Mouse (Mus musculus) liver, adult (tissue): ENCODE data around the gene Fam53b.
A peak's percentile ranks its signal among the peaks of the same experiment; 100 is the strongest.

Source experiments
- GATA4 ChIP-seq: IDR thresholded peaks from 2 replicates; pipeline ENCODE4 v1.6.1; 2014; ENCODE audit warnings: mild to moderate bottlenecking, low read length; ENCODE audit not compliant: insufficient replicate concordance

Gene Fam53b

DNA sequence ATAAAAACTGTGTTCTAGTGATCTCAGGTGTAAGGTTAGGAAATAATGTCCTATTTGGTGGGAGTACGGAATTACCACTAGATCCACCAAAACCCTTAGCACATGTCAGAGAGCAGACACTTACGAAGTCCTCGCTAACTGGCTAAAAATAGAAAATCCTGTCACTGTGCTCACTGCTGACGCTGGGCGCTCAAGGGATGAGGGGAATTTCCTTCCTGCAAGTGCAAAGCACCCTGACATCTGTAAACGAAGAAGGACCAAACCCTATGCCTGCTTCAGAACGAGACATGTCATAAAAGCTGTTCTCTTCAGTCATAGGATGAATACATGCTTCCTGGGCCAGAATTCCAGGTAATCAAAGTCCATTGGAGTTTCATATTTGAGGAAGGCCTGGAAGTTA, 27.7 kb downstream of the Fam53b start:
- TF ChIP-seq GATA4, result no peak

DNA sequence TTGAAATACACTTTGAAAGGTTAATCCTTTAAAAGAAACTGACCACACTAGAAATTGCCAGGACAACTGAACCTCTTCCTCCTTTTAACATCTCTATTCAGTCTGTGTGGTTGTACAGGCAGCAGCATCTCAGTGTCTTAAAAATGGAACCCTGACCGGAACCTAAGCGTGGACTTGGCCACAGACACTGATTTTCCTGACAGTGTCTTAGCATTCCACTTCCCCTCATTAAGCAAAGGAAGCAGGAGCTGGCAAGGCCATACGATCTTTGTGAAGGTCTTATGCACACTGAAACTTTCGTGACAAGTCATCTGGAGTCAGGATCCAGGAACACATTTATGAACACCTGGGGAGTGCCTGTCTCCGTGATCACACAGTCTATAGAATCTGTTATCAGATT, 29.6 kb downstream of the Fam53b start:
- no peak for TF ChIP-seq GATA4

DNA sequence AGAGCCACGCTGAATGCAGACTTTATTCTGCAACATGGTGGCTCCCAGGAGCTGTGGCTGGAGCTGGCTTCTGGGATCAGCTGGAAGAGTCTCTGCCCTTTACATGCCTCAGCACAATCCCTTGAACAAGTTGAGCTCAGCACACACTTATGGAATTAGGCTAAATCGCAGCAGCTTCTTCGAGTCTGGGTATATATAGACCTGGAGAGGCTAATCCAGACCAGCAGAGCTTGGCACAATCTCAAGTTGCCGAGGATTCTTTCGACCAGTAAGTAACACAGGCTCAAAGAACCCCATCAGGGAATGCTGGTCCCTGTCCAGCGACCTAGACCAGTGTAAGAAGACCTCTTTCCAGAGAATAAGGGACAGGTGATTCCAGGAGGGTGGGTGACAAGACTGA, 31.8 kb downstream of the Fam53b start:
- TF ChIP-seq GATA4, result no peak

DNA sequence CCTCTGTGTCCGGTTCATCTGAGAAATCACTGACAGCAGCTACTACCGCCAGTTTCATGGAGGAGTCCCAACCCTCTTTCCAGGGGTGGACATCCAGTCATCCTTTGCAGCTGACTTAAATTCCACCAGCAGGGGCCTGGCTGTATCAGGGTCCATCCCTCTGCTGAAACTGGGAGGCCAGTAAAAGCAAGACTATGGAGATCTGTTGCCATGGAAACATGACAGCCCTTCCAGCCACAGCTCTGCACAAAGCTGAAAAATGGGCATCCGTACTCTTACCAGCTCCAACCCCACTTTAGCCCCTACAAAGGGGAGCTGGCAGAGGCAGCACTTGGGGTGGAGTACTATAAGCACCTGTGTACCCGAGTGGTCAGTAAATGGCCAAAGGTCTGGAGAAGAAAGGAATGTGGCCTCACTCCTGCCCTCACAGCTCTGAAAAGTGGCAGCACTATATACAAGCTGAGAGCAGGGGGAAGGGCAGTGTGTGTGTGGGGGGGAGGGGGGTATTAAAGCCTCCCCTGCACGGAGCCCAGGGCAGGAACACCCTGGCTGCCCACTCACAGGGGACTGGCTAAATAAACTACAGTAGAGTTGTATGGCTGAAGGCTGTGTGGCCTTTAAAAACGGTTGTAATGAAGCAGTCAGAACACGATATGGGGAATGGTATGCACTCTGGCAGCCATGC, 32.4 kb downstream of the Fam53b start:
- TF ChIP-seq GATA4, result no peak

DNA sequence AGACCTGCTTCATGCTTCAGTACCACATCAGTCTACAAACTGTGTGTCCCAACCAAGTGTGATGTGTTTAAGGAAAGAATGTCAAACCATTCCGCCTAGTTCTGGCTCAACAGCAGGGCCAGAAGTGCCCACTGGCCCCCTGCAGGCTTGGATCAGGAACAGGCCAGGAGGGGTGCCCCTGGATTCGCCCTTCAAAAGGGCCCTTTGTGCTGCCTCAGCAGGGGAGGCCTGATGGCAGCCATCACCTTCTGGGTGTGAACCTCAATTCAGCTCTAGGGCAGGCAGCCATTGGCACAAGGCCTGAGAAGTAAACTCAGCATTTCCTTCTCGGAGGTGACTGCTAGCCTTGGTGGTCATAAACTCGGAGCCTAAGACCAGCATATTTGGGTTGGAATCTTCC, 33.1 kb downstream of the Fam53b start:
- no peak for TF ChIP-seq GATA4

DNA sequence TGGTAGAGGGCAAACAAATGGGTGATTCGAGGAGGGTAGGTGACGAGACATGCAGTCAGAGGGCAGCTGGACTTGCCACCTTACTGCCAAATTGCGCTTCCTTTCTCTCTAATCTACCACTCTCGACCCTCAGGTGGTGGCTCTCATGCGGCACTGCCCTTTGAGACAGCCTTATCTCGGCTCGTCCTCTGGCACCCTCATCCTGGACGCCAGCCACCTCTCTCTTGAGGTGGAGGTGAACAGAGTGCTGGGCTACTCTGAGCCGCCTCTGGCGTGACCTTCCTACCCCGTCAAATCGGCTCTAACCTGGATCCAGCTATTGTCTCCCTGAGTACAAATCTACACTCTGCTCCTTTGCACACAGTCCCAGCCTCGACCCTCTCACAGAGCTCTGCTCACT, 35.1 kb downstream of the Fam53b start:
- peak; percentile 81; the same call in 1 of the 2 replicates for TF ChIP-seq GATA4

DNA sequence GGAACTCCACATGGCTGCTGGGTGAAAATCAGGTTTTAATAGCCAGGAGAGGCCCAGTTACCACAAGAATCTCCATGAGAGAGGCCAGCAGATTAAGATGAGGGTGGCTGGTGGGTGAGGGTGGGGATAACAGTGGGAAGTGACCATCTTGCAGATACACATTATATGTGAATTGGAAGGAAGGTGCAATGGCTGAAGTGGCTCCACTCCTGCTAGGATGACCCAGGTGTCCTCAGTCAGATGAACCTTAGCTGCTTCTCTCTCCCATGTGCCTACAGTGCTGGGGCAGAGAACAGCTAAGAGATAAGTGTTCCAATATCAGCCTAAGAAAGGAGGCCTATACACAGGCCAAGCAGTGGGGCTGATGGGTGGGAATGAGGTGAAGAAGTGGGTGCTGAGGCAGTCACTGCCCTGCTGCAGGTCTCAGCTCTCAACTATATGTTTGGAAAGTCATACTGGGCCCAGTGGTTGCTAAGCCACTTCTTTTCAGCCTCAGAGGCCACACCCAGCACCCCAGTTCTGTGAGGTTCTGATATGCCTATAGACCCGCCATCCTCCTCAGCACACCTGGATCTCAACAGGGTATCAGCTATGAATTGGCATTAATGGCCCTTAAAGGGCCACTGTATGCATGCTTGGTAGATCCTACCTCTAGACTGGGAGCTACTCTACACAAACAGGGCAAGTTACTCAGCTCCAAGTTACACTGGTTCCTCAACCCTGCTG, 35.8 kb downstream of the Fam53b start:
- TF ChIP-seq GATA4, result no peak

DNA sequence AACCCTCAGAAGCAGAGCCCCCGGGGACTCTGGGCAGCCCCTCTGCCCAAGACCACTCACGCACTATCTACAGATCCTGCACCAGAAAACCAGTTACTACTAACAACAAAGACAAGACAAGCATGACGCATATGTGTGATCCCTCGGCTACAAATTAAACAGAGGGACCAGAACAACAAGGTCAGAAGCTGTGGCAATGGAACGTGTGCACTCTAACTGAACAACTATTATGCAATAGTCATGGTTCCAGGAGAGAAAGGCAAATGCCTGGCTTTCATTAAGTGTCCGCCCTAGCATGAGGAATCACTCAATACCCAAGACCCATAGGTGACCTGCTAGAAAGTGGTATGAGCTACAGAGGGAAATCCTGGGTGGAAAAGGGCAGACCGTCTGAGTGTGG, 36.6 kb downstream of the Fam53b start:
- TF ChIP-seq GATA4, result no peak

DNA sequence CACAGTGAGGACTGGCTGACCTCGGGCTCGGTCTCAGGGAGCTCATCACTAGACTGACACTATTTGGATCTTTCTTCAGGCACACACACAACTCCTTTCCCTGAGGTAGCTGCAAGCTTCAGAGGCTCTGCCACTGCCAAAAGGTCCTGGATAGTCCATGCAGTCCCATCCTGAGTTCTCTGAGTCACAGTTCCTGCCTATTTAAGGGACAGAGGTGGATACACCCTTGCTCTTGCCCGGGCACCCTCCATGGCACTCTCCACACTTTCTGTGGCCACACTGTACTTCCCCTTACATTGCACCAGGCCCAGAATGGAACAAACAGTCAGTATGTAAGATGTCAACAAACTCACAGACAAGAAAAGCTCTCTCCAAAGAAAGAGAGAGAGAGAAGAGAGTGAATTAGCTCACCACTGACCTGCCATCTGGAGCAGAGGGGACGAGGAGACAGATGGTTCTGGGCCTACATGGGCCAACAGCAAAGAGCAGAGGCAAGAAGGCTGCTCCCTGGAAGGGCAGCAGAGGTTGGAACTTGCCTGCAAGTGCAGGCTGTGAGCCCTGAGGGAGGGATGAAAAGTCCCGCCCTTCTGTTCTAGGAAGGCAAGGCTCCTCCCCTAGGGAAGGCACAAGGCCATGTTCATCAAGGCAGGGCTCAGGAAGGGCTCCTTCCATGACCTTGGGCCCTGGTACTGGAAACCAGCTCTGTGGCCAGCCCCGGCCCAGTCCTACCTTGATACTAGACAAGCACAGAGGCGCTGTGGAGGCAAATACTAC, 37.2 kb downstream of the Fam53b start:
- TF ChIP-seq GATA4, result no peak

DNA sequence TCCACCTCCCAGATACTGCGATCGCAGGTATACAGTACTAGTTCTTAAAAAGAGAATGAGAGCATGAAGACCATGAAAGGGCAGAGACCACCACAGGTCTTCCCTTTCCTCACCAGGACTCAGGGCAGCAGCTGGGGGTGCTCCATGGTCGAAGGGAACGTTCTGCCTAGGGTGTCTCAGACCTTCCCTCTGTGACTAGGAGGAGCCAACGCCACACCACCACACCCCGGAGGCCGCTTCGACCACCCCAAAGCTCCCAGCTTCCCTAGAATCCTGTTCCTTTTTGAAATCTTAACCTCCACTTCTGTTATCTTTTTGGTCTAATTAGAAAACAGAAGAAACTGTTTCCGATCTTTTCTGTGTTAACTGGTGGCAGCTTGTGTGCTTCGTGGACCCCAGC, 37.8 kb downstream of the Fam53b start:
- no peak for TF ChIP-seq GATA4

DNA sequence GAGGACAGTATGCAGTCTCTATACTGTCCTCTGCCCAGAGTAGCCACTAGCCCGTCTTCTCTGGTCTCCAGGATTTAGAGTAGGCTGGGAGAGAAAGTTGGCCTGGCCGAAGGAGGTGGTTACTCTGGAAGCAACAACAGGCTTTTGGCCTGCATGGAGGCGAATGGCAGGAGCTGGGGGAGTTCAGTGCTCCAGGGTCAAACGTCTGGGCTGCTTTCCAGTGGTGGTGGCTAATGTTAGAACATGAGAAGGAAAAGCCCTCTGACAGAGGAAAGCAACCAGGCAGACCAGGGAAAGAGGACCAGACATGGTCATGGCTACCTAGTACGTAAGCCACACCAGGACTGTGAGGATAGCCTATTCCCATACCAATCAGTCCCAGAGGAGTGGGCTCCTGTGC, 38.4 kb downstream of the Fam53b start:
- TF ChIP-seq GATA4, result no peak

DNA sequence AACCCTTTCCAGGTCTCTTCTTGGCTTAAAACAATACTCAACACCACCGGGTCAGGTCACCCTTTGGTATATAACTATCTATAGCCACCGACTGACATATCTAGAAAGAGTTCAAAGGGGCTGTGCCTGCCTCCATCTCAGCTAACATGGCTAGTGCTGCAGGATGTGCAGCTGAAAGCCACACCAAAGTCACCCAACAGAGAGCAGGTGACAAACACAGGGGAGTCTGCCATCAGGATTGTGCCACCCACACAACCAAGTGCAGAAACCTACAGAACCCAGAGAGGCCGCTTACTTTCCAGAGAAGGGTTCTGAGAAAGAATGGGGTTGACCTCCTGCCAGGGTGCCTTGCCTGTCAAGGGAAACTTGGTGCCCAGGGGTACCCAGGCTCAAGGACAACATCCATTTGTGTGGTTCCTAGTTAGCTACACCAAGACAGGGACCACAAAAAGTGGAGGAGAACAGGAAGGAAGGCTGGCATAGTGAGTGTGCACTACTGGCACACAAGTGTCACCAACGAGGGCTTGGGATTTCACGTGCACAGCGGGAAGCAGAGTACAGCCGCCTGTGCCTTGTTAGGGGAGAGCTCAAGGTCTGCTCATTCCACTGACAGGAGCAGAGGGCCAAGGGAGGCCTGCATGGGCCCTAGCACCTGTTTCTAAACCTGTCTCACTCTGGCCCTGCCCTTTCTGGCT, 40.5 kb downstream of the Fam53b start:
- TF ChIP-seq GATA4, result no peak

DNA sequence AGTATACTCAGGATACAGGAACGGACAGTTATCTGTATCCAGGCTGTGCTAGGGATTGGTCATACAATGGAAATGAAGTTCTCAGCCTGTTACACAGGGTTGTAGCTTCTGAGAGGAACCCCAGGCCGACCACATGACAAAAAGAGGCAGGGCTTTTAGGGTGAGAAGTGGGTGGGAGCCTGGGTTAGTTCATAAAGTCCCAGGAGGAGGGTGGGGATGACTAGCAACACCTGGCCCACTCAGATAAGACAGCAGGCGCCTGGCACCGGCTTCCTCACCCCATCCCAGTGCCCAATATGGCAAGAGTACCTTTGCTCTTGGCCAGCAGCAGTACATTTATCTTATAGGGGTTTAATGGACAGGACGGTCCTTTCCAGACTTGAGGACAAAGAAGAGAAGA, 41.2 kb downstream of the Fam53b start:
- TF ChIP-seq GATA4, result no peak

DNA sequence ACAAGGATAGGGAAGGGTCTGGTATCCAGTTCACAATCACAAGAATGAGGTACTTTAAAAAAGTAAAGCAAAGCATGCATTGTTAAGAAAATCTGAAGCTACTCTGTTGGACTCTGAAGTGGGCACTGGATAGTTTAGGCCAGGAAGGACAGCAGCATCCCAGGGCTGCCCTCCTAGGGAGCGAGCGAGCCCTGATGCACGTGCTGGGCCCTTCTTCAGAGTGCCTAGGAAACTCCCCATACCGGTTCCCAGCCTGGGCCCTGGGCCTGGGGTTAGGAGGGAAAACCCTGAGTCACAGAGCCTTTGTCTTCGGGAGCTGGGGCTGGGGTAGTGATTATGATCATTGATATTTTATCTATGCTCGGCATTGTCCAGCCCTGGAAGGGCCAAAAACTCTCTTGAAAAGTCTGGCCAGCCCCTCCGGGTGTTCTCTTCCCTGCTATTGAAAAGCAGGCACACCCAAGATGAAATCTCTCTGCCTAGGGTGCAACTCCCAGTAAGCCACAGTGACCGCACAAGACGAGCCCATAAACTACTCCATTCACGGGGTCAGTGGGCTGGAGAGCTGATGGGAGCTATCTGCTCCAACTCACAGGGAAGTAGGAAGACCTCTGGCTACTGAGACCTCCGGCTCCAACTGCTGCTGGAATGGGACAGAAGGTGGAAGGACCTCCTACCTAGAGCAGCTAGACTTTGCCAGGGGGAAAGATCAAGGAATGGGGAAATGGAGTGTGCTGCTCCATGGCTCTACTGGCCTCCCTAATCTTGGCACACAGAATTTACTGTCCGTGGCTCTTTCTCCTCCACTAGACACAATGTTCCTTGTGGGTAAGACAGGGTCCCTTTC, 45.0 kb downstream of the Fam53b start:
- TF ChIP-seq GATA4, result no peak

DNA sequence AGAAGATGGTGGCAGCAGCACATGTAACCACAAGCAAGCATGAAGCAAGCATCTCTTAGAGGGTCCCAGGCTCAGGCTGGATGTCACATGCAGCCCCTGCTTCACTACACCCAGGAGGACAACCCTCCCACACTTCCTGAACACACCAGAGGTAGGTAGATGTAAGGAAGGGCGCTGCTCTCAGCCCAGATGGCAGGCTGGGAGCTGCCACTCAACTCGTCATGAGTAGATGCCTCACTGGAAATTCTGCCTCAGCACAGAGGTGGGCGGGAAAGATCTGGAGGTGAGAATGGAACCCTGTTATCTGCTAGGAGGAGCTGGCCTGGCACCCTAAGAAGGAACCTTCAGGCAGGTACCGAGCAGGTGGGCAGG, 45.7 kb downstream of the Fam53b start:
- TF ChIP-seq GATA4, result no peak
